Mouse (Mus musculus) lung, postnatal 0 days (tissue): Measurements from ENCODE around the gene Gpr84.

Source experiments
- CTCF ChIP-seq: IDR thresholded peaks from 2 replicates; pipeline ENCODE4 v1.5.1; 2016; ENCODE audit warnings: antibody characterized with exemption, mild to moderate bottlenecking
- EP300 ChIP-seq: IDR thresholded peaks from 2 replicates; pipeline ENCODE4 v1.6.1; 2016; ENCODE audit warnings: antibody characterized with exemption, mild to moderate bottlenecking, control low read depth

DNA sequence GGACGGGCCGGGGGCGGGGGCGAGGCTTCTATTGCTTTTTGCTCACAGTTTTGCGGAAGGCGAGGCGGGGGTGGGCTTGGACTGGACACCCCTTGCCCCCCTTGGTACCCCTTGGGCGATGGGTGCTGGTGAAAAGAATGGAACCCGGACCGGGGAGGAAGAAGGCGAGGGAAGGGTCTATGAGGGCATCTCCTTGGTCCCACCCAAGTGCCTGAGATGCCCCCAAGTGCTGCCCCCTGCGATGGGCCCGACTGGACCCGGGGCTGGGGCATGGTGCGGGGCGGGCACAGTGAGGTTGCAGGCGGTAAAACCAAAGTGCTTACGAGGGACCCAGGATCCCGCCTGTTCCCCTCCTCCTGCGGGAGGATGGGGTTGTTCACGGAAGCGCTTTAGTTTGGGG, 3.8 kb upstream of the Gpr84 start:
- no peak for TF ChIP-seq CTCF
- no peak for TF ChIP-seq EP300
